Mouse (Mus musculus) E14TG2a.4 (cell line): Measurements from ENCODE around the gene Cux1.

Source experiments
- H3K27me3 ChIP-seq: 2 replicates; pipeline ENCODE4 v1.6.1; 2014; ENCODE audit warnings: low read length, control low read depth; ENCODE audit not compliant: insufficient read depth
- H3K36me3 ChIP-seq: 2 replicates; pipeline ENCODE4 v1.6.1; 2014; ENCODE audit warnings: low read length, control low read depth; ENCODE audit not compliant: insufficient read depth
- H3K4me1 ChIP-seq: replicated peaks from 2 replicates; pipeline ENCODE4 v1.6.1; 2014; ENCODE audit warnings: low read depth, low read length, control low read depth
- H3K4me3 ChIP-seq: replicated peaks from 2 replicates; pipeline ENCODE4 v1.5.1; 2014; ENCODE audit warnings: mild to moderate bottlenecking, low read length
- H3K9me3 ChIP-seq: 2 replicates; pipeline ENCODE4 v1.6.1; 2014; ENCODE audit warnings: low read length, control low read depth
- CTCF ChIP-seq: conservative IDR thresholded peaks from 2 replicates; pipeline ENCODE4 v1.5.1; 2014; ENCODE audit warnings: low read length
- NANOG ChIP-seq: IDR thresholded peaks from 2 replicates; pipeline ENCODE4 v1.6.1; 2014; ENCODE audit warnings: borderline replicate concordance, low read length, mixed read lengths
- POU5F1 ChIP-seq: IDR thresholded peaks from 2 replicates; pipeline ENCODE4 v1.6.1; 2014; ENCODE audit warnings: low read length, borderline replicate concordance

The Cux1 gene

DNA sequence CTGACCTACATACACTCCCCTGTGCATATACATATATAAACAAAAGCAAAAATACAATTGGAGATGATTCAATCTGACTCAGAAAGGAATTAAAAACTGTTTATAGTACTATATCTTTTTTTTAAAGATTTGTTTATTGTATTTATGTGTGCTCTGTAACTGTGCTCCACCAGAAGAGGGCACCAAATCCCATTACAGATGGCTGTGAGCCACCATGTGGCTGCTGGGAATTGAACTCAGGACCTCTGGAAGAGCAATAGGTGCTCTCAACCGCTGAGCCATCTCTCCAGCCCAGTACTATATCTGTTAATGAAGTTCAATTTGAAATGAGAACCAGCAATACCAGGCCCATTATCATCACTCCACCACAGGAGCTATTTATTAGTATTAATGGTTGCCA lies 187.9 kb downstream of the Cux1 start:
- H3K36me3 ChIP-seq, result peaks cover 13% of the 10 kb centered on the region
- TF ChIP-seq CTCF (peak; percentile 23), NANOG (no peak), POU5F1 (no peak)
- no peaks in the 10 kb centered on the region for H3K27me3 ChIP-seq
- no peak overlapping the region for H3K4me3 ChIP-seq
- H3K4me1 ChIP-seq, result no peaks in the 10 kb centered on the region
- peaks cover 5% of the 10 kb centered on the region; the same call in 1 of the 2 replicates for H3K9me3 ChIP-seq

DNA sequence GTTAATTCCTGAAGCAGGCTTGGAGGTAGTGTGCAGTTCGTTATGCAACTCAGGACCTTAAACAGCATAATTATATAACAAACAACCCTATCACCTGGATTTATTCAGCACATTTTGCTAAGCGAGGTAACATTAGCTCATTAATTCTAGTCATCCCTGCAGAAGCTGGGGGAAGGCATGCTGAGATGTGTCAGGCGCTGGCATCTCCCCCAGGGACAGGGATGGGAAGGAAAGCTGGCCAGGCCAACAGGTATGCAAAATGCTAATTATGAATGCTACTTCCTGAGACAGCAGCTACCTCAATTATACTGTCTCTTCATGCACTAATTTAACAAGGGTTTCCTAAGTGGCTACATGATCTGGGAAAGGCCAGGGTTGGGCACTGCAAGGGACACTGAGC lies 190.2 kb downstream of the Cux1 start:
- H3K9me3 ChIP-seq, result peaks cover 5% of the 10 kb centered on the region; the same call in 1 of the 2 replicates
- no peak overlapping the region for H3K4me3 ChIP-seq
- TF ChIP-seq CTCF (no peak), POU5F1 (no peak), NANOG (no peak)
- H3K27me3 ChIP-seq, result no peaks in the 10 kb centered on the region
- H3K36me3 ChIP-seq, result peaks cover 15% of the 10 kb centered on the region
- H3K4me1 ChIP-seq, result peaks cover 12% of the 10 kb centered on the region

DNA sequence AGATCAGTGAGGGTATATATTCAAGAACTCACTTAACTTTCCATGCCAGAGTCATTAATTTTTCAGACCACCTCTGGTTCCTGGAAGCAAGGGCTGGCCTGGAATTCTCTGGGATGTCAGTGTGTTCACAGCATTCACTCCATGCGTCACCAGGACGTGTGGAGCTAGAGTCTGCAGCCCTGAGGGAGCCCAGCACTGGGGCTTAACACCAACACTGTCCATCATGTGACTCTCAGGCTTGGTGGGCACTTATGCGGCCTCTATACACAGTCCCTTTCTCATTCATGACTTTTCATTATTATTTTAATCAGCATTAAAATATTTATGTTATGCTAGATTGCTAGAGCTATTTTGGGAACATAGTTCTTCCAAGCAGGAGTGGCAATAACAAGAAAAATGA lies 191.9 kb downstream of the Cux1 start:
- Histone ChIP-seq H3K27me3 (no peaks in the 10 kb centered on the region), H3K4me1 (peaks cover 12% of the 10 kb centered on the region), H3K9me3 (peaks cover 5% of the 10 kb centered on the region; the same call in 1 of the 2 replicates), H3K4me3 (no peak overlapping the region), H3K36me3 (peaks cover 24% of the 10 kb centered on the region)
- TF ChIP-seq NANOG (no peak), POU5F1 (no peak), CTCF (no peak)

DNA sequence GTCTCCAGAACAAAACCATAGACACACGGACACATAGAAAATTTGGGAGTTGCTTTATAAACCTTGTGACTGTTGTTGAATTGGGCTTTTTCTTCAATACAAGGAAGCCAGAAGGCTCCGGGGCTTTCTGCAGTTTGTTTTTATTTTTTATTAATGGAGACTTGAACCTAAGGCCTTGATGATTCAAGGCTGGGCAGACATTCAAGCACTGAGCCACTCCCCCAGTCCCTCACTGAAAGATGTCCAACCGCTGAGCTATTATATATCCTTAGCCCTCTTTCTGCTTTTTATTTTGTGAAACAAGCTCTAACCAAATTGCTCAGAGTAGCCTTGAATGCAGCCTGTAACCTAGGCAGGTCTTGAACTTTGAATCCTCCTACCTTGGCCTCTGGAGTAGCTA lies 195.0 kb downstream of the Cux1 start:
- Histone ChIP-seq H3K27me3 (no peaks in the 10 kb centered on the region), H3K36me3 (peaks cover 48% of the 10 kb centered on the region), H3K9me3 (no peaks in the 10 kb centered on the region), H3K4me3 (no peak overlapping the region), H3K4me1 (peaks cover 12% of the 10 kb centered on the region)
- TF ChIP-seq POU5F1, result no peak
- no peak for TF ChIP-seq NANOG
- TF ChIP-seq CTCF, result no peak

DNA sequence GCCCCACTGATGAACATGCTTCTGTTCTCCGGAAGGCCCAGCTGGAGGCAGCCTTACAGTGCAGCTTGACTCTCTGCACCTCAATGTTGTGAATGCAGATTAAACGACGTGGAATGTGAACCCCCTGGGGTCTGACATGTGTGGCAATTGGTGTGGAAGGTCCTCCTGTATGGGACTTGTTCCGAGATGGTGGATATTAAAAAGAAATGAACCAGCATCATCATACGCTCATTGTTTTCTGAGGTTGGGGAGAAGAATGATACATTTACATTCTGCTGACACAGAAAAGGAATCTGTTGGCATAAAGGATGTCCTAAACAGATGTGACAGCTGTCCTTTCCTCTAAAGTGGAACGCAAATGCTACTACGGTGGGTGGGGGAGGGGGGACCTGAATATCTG lies 203.9 kb downstream of the Cux1 start:
- Histone ChIP-seq H3K4me3 (no peak overlapping the region), H3K27me3 (no peaks in the 10 kb centered on the region), H3K9me3 (no peaks in the 10 kb centered on the region), H3K4me1 (peaks cover 3% of the 10 kb centered on the region; the same call in 1 of the 2 replicates), H3K36me3 (peaks cover 53% of the 10 kb centered on the region)
- TF ChIP-seq NANOG (no peak), CTCF (no peak), POU5F1 (no peak)

DNA sequence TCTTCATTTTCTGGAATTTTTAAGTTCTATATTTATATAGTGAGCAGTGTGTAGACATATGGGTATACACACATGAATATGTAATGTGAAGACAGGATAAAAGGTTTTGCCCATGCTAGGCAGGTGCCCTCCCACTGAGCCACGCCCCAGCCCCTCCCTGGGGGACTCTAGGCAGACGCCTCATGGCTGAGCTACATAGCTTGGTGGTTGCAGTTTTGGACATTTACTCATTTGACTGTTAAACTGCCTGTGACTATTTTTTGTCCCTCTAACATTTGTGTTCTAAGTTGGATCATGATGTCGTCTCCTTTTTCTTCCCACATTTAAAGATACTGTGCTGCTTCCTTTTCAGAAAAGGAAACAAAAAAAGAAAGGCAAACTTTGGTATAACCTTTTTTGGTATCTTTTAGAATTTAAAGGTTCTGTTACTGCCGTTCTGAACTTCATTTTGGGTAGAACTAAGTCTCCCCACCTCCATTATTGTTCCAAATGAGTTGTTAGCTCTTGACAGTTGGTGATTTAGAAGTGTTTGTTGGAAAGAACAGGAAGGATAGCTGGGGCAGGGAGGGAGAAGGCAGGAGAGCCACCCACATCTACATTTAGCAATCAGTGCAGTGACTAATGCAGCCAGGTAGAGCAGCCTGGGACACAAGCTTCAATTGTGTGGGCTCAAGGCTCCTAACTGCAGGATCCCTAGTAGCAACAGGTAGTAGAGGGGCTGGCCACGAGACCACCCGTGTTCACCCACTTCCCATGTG lies 204.6 kb downstream of the Cux1 start:
- H3K27me3 ChIP-seq, result no peaks in the 10 kb centered on the region
- H3K4me1 ChIP-seq, result peaks cover 3% of the 10 kb centered on the region; the same call in 1 of the 2 replicates
- H3K9me3 ChIP-seq, result no peaks in the 10 kb centered on the region
- peaks cover 51% of the 10 kb centered on the region for H3K36me3 ChIP-seq
- TF ChIP-seq NANOG, result no peak
- TF ChIP-seq CTCF, result no peak
- no peak for TF ChIP-seq POU5F1
- no peak overlapping the region for H3K4me3 ChIP-seq

DNA sequence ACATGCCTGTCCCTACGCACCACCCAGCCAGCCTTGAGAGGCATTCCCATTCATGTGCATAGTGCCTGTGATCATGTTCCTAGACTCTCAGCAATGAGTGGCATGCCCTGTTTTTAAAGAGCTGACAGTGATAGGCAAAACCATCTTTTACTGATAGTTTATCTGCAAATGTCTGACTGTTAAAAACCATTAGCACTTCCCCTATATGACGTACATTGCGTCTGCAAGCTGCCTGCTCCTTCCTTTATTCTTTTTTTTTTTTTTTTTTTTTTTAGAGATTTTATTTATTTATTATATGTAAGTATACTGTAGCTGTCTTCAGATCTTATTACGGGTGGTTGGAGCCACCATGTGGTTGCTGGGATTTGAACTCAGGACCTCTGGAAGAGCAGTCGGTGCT lies 205.3 kb downstream of the Cux1 start:
- peaks cover 3% of the 10 kb centered on the region; the same call in 1 of the 2 replicates for H3K4me1 ChIP-seq
- peaks cover 53% of the 10 kb centered on the region for H3K36me3 ChIP-seq
- no peaks in the 10 kb centered on the region for H3K9me3 ChIP-seq
- no peaks in the 10 kb centered on the region for H3K27me3 ChIP-seq
- TF ChIP-seq CTCF (no peak), NANOG (no peak), POU5F1 (no peak)
- H3K4me3 ChIP-seq, result no peak overlapping the region

DNA sequence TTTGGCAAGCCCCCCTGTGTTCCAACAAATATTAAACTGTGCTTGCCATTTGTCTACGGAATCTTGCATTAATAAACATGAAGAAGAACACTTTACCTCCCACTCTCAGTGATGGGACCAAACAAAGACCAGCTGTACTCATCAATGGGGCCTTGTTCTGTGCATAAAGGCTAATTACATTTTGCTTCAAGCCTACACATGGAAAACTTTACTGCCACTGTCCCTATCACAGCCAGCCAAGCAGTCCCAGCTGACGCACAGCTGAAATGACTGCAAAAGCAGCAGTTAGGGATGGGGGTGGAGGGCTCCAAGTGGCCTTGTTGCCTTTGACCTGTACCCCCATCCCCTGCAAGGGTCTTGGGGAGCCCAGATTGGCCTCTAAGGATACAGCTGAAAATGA lies 210.1 kb downstream of the Cux1 start:
- Histone ChIP-seq H3K9me3 (no peaks in the 10 kb centered on the region), H3K36me3 (peaks cover 54% of the 10 kb centered on the region), H3K4me1 (no peaks in the 10 kb centered on the region), H3K27me3 (no peaks in the 10 kb centered on the region), H3K4me3 (no peak overlapping the region)
- no peak for TF ChIP-seq NANOG
- no peak for TF ChIP-seq CTCF
- TF ChIP-seq POU5F1, result no peak
